Mouse (Mus musculus) intestine, embryonic 16.5 days (tissue): ENCODE data around the gene Sun1. TPM values are rescaled to one million over a fixed set of nuclear protein-coding genes. Genes with fewer than 3 reads are reported as not detected.
A peak's percentile ranks its signal among the peaks of the same experiment; 100 is the strongest.

Experiments
- ATAC-seq: fragments of 200-750 bp; cut with Nextera tagmentation; 2 replicates; pipeline ENCODE4 v1.8.0; 2017; ENCODE audit warnings: moderate TSS enrichment, moderate library complexity
- H3K27ac ChIP-seq: fragments of 300-500 bp; sonication (generic); 2 replicates; pipeline ENCODE4 v1.5.1; 2014; ENCODE audit warnings: mild to moderate bottlenecking, low read length
- H3K27me3 ChIP-seq: fragments of 300-500 bp; sonication (generic); replicated peaks from 2 replicates; pipeline ENCODE4 v1.6.1; 2014; ENCODE audit warnings: low read length, control low read depth, mixed read lengths; ENCODE audit not compliant: control insufficient read depth, insufficient read depth
- H3K36me3 ChIP-seq: fragments of 300-500 bp; sonication (generic); 2 replicates; pipeline ENCODE4 v1.6.1; 2014; ENCODE audit warnings: low read length, control low read depth; ENCODE audit not compliant: control insufficient read depth, insufficient read depth
- H3K4me1 ChIP-seq: fragments of 300-500 bp; sonication (generic); 2 replicates; pipeline ENCODE4 v1.6.1; 2014; ENCODE audit warnings: low read length, control low read depth, mixed read lengths; ENCODE audit not compliant: control insufficient read depth, insufficient read depth
- H3K4me2 ChIP-seq: fragments of 300-500 bp; sonication (generic); 2 replicates; pipeline ENCODE4 v1.6.1; 2014; ENCODE audit warnings: low read depth, low read length, control low read depth
- H3K4me3 ChIP-seq: fragments of 300-500 bp; sonication (generic); 2 replicates; pipeline ENCODE4 v1.5.1; 2014; ENCODE audit warnings: mild to moderate bottlenecking, low read length
- H3K9ac ChIP-seq: fragments of 300-500 bp; sonication (generic); 2 replicates; pipeline ENCODE4 v1.6.1; 2014; ENCODE audit warnings: low read depth, low read length
- H3K9me3 ChIP-seq: fragments of 300-500 bp; sonication (generic); 2 replicates; pipeline ENCODE4 v1.6.1; 2016; ENCODE audit warnings: low read length, control low read depth; ENCODE audit not compliant: control insufficient read depth
- WGBS: fragments of 180-500 bp; shearing (Covaris S2); extraction: QIAGEN DNeasy Blood & Tissue Kit; methylation state at CpG from one replicate; pipeline ENCODE4 v1.1.7; 2014; 5-methylcytosine and 5-hydroxymethylcytosine counted together
- polyA plus RNA-seq: library from polyadenylated mRNA; unstranded; fragments of >200 nt; fragmentation: Nextera tagmentation; extraction: Ambion mirVana; gene quantifications from 2 replicates; pipeline ENCODE4 v1.2.1, GENCODE M21; 2015

Gene Sun1
- polyA plus RNA-seq, 1 experiment from 2014 or later, result 38.8 TPM

DNA sequence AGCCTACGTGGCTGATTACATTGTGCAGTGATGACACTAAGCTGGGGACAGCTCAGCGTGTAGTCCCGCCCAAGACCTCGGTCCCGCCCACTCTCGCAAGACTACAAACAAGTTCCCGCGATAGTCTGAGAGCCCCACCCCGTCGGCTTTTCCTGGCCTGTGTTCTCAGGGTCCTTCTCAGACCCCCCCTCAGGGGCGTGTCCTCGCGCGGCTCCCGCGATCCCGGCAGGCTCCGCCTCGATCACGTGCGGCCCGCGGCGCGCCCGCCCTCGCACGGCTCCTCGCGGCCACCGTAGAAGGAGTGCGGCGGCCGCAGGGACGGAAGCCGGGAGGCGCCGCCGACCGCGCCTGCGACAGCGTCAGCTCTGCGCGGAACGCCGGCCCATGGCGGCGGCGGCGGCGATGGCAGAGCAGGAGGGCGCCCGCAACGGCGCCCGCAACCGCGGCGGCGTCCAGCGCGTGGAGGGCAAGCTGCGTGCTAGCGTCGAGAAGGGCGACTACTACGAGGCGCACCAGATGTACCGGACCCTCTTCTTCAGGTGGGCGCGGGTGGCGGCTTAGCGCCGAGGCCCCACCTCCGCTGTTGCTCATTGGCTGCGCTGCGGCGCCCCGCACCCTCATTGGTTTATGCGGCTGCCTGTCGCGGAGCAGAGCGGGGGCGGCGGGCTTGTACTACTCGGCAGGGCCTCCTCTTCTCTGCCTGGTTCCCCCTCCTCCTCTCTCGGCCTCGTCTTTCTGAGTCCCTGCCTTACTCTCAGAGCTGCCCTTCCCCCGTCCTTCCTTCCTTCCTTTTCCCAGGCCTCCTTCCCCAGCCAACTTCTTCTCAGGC, 51.9 kb downstream of the Sun1 start, which contains the start of gene Get4:
Get4 (plus strand) TSS at position 244 of the 829 bp plus-strand sequence.
- Histone ChIP-seq H3K4me1 (peaks cover 11% of the 10 kb centered on the region), H3K4me3 (peak within 1 kb of the TSS; percentile 79), H3K9me3 (no peaks in the 10 kb centered on the region), H3K27ac (peak within 1 kb of the TSS; percentile 86), H3K27me3 (no peaks in the 10 kb centered on the region), H3K9ac (peak within 1 kb of the TSS; percentile 77), H3K36me3 (peaks cover 5% of the 10 kb centered on the region; the same call in 1 of the 2 replicates), H3K4me2 (peak within 1 kb of the TSS; percentile 82)
- ATAC-seq, result peak; percentile 94
- under 1% methylated on average over 86 of the region's 90 CpGs for WGBS

DNA sequence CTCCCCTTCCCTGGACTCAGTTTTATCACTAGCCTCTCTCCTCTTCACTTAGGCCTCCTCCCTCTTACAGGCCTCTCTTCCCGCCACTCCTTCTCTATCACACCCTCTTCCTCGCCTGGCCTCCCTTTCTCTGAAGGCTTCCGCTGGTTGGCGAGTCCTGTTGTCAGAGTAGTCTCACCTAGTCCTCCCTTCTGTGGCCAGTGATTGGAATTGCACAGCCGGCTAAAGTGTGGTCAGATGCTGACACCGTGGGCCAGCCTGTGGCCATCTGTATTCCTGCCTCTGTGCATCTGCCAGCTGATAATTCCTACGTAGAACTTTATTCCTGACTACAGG, 52.4 kb downstream of the Sun1 start:
- peak overlapping the region; percentile 86 for H3K27ac ChIP-seq
- H3K4me2 ChIP-seq, result peak overlapping the region; percentile 82
- peak overlapping the region; percentile 79 for H3K4me3 ChIP-seq
- no peaks in the 10 kb centered on the region for H3K27me3 ChIP-seq
- WGBS, result 0% methylated on average over 7 of the region's 7 CpGs
- peak; percentile 54 for ATAC-seq
- no peaks in the 10 kb centered on the region for H3K9me3 ChIP-seq
- H3K9ac ChIP-seq, result peak overlapping the region; percentile 77
- peaks cover 5% of the 10 kb centered on the region; the same call in 1 of the 2 replicates for H3K36me3 ChIP-seq
- H3K4me1 ChIP-seq, result peaks cover 11% of the 10 kb centered on the region

DNA sequence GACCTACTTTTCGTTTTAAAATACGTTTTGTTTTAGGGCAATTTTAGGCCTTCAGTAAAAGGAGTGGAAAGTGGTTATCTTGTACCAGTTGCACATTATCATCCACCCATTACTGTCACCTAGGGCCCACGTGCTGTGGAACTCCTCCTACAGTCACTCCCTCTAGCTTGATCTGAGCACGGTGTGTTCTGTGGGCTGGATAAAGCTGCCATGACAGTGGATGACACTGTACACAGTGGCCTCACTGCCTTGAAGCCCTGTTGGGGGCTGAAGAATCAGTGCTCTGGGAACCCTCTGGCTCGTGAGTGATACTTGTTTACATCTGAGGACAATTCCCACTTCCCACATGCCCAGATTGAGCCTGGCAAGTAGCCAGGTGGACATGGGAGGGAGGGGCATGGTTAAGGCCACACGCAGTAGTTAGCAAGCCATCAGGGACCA, 52.9 kb downstream of the Sun1 start:
- Histone ChIP-seq H3K9me3 (no peaks in the 10 kb centered on the region), H3K27me3 (no peaks in the 10 kb centered on the region), H3K9ac (peak overlapping the region; percentile 77), H3K27ac (peak overlapping the region; percentile 86), H3K36me3 (peaks cover 4% of the 10 kb centered on the region; the same call in 1 of the 2 replicates), H3K4me3 (peak overlapping the region; percentile 79), H3K4me1 (peaks cover 13% of the 10 kb centered on the region), H3K4me2 (peak overlapping the region; percentile 82)
- WGBS, result 4% methylated on average over 6 of the region's 6 CpGs
- peak; percentile 34 for ATAC-seq

DNA sequence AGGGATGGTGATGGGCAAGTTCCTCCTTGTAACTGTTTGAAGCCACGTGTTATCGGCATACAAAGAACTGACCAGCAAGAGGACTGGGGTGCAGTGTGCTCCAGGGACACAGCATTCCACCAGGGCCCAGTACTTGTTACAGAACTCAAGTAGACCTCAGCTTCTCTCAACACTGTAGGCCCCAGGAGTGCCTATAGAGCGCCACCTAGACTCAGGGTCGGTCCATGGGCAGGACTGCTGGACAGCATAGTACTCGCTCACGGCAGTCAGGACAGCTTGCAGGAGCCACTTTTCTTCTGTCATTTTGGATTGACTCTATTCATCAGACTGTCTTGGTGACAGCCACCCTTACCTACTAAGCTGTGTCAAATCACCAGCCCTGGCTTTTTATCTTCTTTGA, 54.5 kb downstream of the Sun1 start:
- 84% methylated on average over 6 of the region's 6 CpGs for whole genome bisulfite sequencing
- H3K4me2 ChIP-seq, result no peak overlapping the region
- ATAC-seq, result no peak
- no peaks in the 10 kb centered on the region for H3K9me3 ChIP-seq
- no peaks in the 10 kb centered on the region for H3K27me3 ChIP-seq
- H3K4me1 ChIP-seq, result peaks cover 17% of the 10 kb centered on the region
- no peak overlapping the region for H3K9ac ChIP-seq
- H3K36me3 ChIP-seq, result 0 out of 2 replicates have a peak, but pooled peaks cover 5% of the 10 kb centered on the region
- no peak overlapping the region for H3K4me3 ChIP-seq
- no peak overlapping the region for H3K27ac ChIP-seq

DNA sequence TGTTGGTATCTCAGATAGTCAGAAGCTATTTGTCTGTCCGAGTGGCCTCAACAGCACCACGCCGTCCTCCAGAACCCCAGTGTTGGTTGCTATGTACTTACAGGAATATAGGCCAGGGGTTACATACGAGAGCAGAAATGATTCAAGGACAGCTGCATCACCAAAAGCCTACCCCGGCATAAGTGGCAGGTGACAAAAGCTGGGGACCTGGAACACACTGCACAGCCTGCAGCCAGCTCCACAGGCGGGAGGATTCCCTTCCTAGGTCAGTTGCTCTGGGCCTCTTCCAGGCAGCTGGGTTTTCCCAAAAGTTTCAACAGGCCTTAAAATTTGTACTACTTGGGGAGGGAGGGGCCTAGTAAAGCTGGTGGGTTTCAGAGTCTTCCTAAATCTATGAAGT, 55.3 kb downstream of the Sun1 start:
- no peak for ATAC-seq
- Histone ChIP-seq H3K4me3 (no peak overlapping the region), H3K36me3 (0 out of 2 replicates have a peak, but pooled peaks cover 5% of the 10 kb centered on the region), H3K4me1 (peaks cover 17% of the 10 kb centered on the region), H3K9me3 (no peaks in the 10 kb centered on the region), H3K27me3 (no peaks in the 10 kb centered on the region), H3K27ac (no peak overlapping the region), H3K4me2 (no peak overlapping the region), H3K9ac (no peak overlapping the region)
- WGBS, result 78% methylated on average over 6 of the region's 6 CpGs

DNA sequence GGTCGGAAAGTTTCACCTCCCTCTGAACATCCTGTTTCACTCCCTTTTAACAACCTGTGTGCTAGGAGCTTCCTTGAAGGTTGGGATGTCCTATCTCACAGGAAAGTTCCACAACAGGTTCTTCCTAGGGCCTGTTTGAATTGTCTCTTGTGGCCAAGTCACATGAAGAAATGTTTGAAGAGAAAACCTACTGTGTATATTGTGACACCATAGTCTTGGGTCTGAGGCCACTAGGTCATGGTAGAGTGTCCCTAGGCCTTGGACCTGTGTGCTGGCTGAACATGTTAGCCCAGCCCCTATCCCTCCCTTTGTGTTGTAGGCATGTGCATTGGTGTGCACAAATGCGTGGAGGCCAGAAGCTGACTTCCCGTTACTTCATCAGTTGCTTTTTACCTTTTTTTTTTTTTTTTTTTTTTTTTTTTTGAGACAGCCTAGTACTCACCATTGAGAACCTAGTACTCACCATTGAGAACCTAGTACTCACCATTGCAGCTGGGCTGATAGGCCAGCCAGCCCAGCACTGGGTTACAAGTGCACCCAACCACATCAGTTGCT, 55.9 kb downstream of the Sun1 start:
- Histone ChIP-seq H3K27ac (no peak overlapping the region), H3K9me3 (no peaks in the 10 kb centered on the region), H3K4me1 (peaks cover 17% of the 10 kb centered on the region), H3K27me3 (no peaks in the 10 kb centered on the region), H3K9ac (no peak overlapping the region), H3K36me3 (0 out of 2 replicates have a peak, but pooled peaks cover 5% of the 10 kb centered on the region), H3K4me3 (no peak overlapping the region), H3K4me2 (no peak overlapping the region)
- WGBS, result 78% methylated on average over 3 of the region's 3 CpGs
- no peak for ATAC-seq

DNA sequence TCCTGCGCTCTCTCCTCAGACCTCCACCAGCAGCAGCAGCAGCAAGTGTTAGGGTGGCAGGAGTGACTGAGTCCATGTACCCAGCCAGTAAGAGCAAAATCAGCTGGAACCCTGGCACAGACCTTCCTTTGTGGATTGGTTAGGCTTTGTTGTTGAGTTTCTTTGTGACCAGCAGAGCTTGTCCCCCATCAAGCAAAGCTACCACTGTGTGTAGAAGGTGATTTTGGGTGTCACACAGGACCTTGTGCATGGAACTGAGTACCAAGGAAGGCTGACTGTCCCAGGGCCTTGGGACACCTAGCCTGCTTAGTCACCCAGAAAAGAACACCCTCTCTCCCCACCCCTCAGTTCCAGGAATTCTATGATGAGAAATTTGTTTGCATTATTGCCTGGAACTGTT, 56.8 kb downstream of the Sun1 start:
- Histone ChIP-seq H3K4me1 (peaks cover 17% of the 10 kb centered on the region), H3K9me3 (no peaks in the 10 kb centered on the region), H3K4me3 (no peak overlapping the region), H3K4me2 (no peak overlapping the region), H3K27ac (no peak overlapping the region), H3K9ac (no peak overlapping the region), H3K27me3 (no peaks in the 10 kb centered on the region), H3K36me3 (0 out of 2 replicates have a peak, but pooled peaks cover 7% of the 10 kb centered on the region)
- 95% methylated on average over 1 of the region's 1 CpGs for WGBS
- ATAC-seq, result no peak

DNA sequence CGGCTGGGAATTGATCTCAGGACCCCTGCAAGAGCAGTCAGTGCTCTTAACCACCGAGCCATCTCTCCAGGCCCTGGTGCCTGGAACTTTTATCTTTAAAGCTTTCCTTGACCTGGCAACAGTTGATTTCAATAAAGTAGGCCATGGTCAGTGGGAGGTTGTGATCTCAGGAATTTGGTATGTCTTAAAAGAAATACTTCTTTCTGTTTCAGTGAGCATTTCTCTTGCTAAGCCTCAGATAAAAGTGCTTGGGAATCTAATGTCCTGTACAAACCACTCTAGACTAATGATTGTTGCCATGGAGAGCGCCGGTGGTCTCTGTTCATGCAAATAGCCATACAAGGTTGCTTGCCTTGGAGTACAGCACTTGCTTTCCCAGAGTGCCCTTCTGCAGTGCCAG, 57.4 kb downstream of the Sun1 start:
- no peak overlapping the region for H3K4me3 ChIP-seq
- no peak overlapping the region for H3K9ac ChIP-seq
- H3K4me2 ChIP-seq, result no peak overlapping the region
- no peak for ATAC-seq
- peaks cover 17% of the 10 kb centered on the region for H3K4me1 ChIP-seq
- no peaks in the 10 kb centered on the region for H3K9me3 ChIP-seq
- H3K27me3 ChIP-seq, result no peaks in the 10 kb centered on the region
- 76% methylated on average over 4 of the region's 4 CpGs for WGBS
- no peak overlapping the region for H3K27ac ChIP-seq
- H3K36me3 ChIP-seq, result 0 out of 2 replicates have a peak, but pooled peaks cover 12% of the 10 kb centered on the region

DNA sequence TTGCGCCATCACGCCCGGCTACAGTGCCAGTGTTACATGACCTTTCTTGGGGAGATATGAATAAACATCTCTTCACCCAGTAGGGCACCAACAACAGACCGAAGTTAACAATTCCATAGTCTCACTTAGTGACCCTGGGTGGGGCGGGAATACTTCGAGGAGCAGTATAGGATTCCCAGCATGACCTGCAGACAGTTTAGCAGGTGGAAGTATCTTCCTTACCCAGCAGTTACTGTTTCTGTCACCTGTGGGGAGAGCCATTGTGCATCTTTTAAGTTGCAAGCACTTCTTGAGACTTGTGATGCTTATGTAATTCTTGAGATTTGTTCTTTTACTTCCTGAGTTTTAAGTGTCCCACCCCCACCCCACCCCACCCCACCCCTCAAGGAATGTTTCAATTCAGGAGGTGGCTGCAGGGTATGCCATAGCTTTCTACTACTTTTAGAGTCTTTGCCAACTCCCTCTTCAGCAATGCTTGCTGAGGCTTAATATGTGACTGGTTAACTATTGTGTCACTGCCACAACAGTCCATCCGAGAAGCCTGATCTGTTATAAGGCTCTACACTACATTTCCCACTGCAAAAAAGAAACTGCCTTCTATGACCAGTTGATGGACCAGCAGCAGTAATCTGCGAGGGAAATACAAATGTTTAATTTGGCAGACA, 58.1 kb downstream of the Sun1 start:
- WGBS, result 86% methylated on average over 8 of the region's 8 CpGs
- peaks cover 14% of the 10 kb centered on the region for H3K4me1 ChIP-seq

More for the DNA sequence above, 58.1 kb downstream of the Sun1 start:
- Histone ChIP-seq H3K4me2 (no peak overlapping the region), H3K9me3 (no peaks in the 10 kb centered on the region), H3K9ac (no peak overlapping the region), H3K27ac (no peak overlapping the region), H3K36me3 (peaks cover 13% of the 10 kb centered on the region), H3K4me3 (no peak overlapping the region), H3K27me3 (no peaks in the 10 kb centered on the region)
- ATAC-seq, result no peak
